Mouse (Mus musculus) Patski (cell line): ENCODE measurements around the gene Zfp235. TPM values are rescaled to one million over a fixed set of nuclear protein-coding genes. Genes with fewer than 3 reads are reported as not detected.

ENCODE experiments used
- ATAC-seq: fragments of 100-300 bp; one replicate; pipeline ENCODE4 v1.8.0; 2021
- CTCF ChIA-PET: fragments of 350-600 bp; sonication (Branson Sonifier 250); formaldehyde crosslinking; loops from one replicate; lab custom pipeline; 2022; ENCODE audit warnings: inconsistent platforms; lab: Charles Lee
- POLR2A ChIA-PET: fragments of 350-600 bp; sonication (Branson Sonifier 250); formaldehyde crosslinking; loops from one replicate; lab custom pipeline; 2022; ENCODE audit warnings: antibody characterized with exemption, inconsistent platforms; lab: Charles Lee
- DNase-seq: peaks from one replicate; pipeline ENCODE4 v3.0.0-alpha.2; 2011; ENCODE audit warnings: low read depth, low spot score
- H3K27me3 ChIP-seq: fragments of 371-371 bp; one replicate; pipeline ENCODE4 v1.5.1; 2021
- CTCF ChIP-seq: fragments of 100-300 bp; IDR thresholded peaks from one replicate; pipeline ENCODE4 v1.5.1; 2021
- in situ Hi-C: fragments of 300-500 bp; cut with MboI; formaldehyde crosslinking; loops from 3 replicates; pipeline ENCODE4 v1.11.1; 2018; ENCODE audit warnings: low pct_unique_long_range_greater_than_20kb, mixed read lengths
- polyA plus RNA-seq: library from polyadenylated mRNA; unstranded; gene quantifications from one replicate; pipeline ENCODE4 v1.2.3, GENCODE M21; 2021

The Zfp235 gene
- 7.5 TPM for polyA plus RNA-seq

- peak; percentile 46 for DNase-seq
- ChIA-PET CTCF (interaction anchor here (1.3 to 1.8 kb wide), 2 partner anchors 21 to 53 kb away, joined by 3 to 5 read pairs; partner anchors contain the start of gene Zfp180), POLR2A (interaction anchor here (0.6 kb wide), 1 partner anchor 229 kb away, joined by 8 read pairs; no protein-coding TSS in a partner anchor)
These were observed at the start of gene Zfp235 for GRCm38 (mm10) chr7:24133996-24134828. TSS of gene Zfp235 (plus strand) at chr7:24134169.

DNA sequence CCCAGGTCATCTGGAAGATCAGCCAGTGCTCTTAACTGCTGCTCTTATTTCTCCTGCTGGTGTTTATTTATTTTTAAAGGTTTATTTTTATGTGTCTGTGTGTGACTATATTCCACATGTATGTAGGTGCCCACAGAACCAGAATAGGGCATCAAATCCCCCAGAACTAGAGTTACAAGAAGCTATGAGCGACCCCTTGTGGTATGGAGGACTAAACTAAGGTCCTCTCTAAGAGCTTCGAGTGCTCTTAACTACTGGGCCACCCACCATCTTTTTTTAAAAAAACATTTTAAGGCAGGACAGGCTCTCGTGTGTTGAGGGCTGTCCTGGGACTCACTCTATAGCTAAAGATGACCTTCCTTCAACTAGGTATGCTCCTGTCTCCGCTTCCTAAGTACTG is 47.1 kb upstream of the Zfp235 start:
- no peaks in the 10 kb centered on the region for H3K27me3 ChIP-seq
- ChIA-PET POLR2A (no interaction called here), CTCF (no interaction called here)
- TF ChIP-seq CTCF = no peak
- ATAC-seq = no peak
- in situ Hi-C loops = no loop called here
- no peak for DNase-seq

More at GRCm38 (mm10) chr7:24133996-24134828, at the start of gene Zfp235:
- no peaks in the 10 kb centered on the region for H3K27me3 ChIP-seq
- TF ChIP-seq CTCF = no peak
- in situ Hi-C loops = no loop called here
- ATAC-seq = peak; percentile 99

DNA sequence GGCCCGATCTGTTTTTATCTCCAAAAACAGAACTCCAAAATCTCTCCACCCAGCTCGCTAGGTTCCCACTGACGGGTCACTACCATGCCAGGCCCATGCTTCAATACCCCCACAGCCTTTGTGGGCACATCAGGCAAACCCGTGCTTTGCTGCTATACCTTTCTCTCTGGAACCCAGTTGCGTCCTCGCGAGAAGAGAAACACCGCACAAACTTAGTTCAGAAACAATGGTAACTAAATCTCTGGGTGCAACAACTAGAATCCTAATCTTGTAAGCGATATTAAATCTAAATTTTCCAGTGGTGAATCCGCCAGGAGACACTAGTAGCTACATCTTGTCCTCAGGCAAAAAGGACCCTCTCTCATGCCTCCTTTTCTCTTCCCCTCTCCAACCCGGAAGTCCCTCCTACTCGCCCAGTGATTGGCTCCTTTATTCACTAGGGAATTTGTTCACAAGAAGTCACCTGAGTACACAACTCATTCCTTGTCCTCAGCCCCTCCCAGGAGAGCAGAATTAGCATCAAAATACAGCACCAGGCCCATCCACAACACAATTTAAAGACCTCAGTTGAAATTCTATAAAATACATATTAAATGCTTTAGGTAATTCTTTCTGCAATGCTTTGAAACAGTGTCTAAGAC is 46.4 kb upstream of the Zfp235 start:
- CTCF ChIA-PET = no interaction called here
- ATAC-seq (no peak), DNase-seq (no peak)
- H3K27me3 ChIP-seq = no peaks in the 10 kb centered on the region
- no peak for TF ChIP-seq CTCF
- POLR2A ChIA-PET = no interaction called here
- in situ Hi-C loops = no loop called here

DNA sequence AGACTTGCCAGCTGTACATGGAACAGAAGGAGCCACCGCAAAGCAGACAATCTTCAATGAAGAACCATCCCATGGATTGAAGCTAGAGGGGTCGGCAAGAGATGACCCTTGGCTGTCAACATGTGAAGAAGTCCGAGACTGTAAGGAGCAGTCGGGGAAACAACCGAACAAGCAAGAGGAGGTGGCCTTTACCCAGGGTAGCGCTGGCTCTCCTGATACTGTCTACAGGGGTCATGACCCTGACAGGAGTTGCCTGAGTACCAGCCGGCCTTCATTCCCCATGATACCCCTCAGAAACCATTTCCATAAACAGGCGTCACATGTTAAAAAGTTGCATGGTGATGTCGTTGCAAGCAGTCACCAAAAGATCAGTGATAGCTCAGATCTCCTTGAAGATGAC is 29.6 kb upstream of the Zfp235 start:
- in situ Hi-C loops = no loop called here
- no peak for TF ChIP-seq CTCF
- ChIA-PET POLR2A (no interaction called here), CTCF (no interaction called here)
- no peak for DNase-seq
- no peak for ATAC-seq
- no peaks in the 10 kb centered on the region for H3K27me3 ChIP-seq

DNA sequence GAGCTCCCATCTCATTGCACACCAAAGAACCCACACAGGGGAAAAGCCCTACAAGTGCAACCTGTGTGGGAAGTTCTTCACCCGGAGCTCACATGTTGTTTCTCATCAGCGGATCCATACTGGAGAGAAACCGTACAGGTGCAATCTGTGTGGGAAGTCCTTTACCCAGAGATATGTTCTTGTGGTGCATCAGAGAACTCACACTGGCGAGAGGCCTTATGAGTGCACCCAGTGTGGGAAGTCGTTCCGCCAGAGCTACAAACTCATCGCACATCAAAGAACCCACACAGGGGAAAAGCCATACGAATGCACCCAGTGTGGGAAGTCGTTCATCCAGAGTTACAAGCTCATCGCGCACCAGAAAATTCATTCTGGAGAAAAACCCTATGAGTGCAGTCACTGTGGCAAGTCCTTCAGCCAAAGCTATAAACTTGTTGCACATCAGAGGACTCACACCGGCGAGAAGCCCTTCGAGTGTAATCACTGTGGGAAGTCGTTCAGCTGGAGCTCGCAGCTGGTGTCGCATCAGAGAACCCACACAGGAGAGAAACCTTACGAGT is 28.7 kb upstream of the Zfp235 start:
- no peak for DNase-seq
- no peak for ATAC-seq
- TF ChIP-seq CTCF = no peak
- no peaks in the 10 kb centered on the region for H3K27me3 ChIP-seq
- ChIA-PET CTCF (no interaction called here), POLR2A (no interaction called here)
- in situ Hi-C loops = no loop called here

GRCm38 (mm10) chr7:24110839-24111238 is 23.1 kb upstream of the Zfp235 start:
- ATAC-seq (no peak), DNase-seq (no peak)
- in situ Hi-C loops = no loop called here
- no peaks in the 10 kb centered on the region for H3K27me3 ChIP-seq
- ChIA-PET POLR2A (interaction anchor here (0.6 kb wide), 1 partner anchor 528 kb away, joined by 5 read pairs; no protein-coding TSS in a partner anchor), CTCF (no interaction called here)
- TF ChIP-seq CTCF = no peak

- DNase-seq (no peak), ATAC-seq (peak; percentile 4)
- CTCF ChIA-PET = no interaction called here
- in situ Hi-C loops = no loop called here
- no peaks in the 10 kb centered on the region for H3K27me3 ChIP-seq
- POLR2A ChIA-PET = interaction anchor here (0.6 kb wide), 1 partner anchor 436 kb away, joined by 5 read pairs; no protein-coding TSS in a partner anchor
- no peak for TF ChIP-seq CTCF
These were observed 22.2 kb upstream of the Zfp235 start for GRCm38 (mm10) chr7:24111772-24112155.

- no peaks in the 10 kb centered on the region for H3K27me3 ChIP-seq
- CTCF ChIA-PET = interaction anchor here (1.2 kb wide), 2 partner anchors 21 to 27 kb away, joined by 3 to 5 read pairs; partner anchors contain the start of gene Zfp235
- TF ChIP-seq CTCF = no peak
- peak; percentile 96 for ATAC-seq
- in situ Hi-C loops = no loop called here
- POLR2A ChIA-PET = no interaction called here
- peak; percentile 76 for DNase-seq
These were observed 21.7 kb upstream of the Zfp235 start, which contains the start of gene Zfp112 for GRCm38 (mm10) chr7:24112156-24112856. TSS of gene Zfp112 (plus strand) at chr7:24112314.

- DNase-seq = peak; percentile 24
- TF ChIP-seq CTCF = no peak
- in situ Hi-C loops = no loop called here
- CTCF ChIA-PET = interaction anchor here (1.1 to 1.2 kb wide), 3 partner anchors 18 to 28 kb away, joined by 3 to 5 read pairs (median 3); partner anchors contain the start of gene Zfp235
- peak; percentile 73 for ATAC-seq
- POLR2A ChIA-PET = no interaction called here
- no peaks in the 10 kb centered on the region for H3K27me3 ChIP-seq
These were observed 21.0 kb upstream of the Zfp235 start for GRCm38 (mm10) chr7:24113001-24113400.

DNA sequence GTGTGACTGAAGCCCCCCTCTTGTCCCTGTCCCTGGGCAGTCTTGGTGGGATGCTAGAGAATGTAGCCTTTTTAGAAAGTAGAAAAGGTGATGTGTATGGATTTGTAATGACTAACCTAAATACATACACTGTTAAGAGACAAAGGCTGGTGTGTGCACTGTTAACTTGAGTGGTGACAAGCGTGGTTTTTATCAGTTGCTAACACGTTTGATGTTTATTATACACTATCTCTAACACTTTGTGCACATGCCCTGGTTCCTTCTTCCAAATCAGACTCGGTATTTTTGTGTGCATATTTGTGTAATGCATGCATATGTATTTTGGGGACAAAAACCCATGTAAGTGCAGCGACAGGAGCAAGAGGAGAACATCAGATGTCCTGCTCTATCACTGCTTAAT is 17.3 kb upstream of the Zfp235 start:
- no peak for DNase-seq
- in situ Hi-C loops = no loop called here
- ChIA-PET POLR2A (no interaction called here), CTCF (no interaction called here)
- no peaks in the 10 kb centered on the region for H3K27me3 ChIP-seq
- no peak for TF ChIP-seq CTCF
- ATAC-seq = no peak
